Mouse (Mus musculus) spleen, postnatal 4 days (tissue): Measurements from ENCODE around the gene Gpc5.

Experiments used
- DNase-seq, 2 experiments: peaks; one replicate each; pipeline ENCODE4 v3.0.0; 2022; ENCODE audit warnings: low spot score in 2 of 2

Gene Gpc5

DNA sequence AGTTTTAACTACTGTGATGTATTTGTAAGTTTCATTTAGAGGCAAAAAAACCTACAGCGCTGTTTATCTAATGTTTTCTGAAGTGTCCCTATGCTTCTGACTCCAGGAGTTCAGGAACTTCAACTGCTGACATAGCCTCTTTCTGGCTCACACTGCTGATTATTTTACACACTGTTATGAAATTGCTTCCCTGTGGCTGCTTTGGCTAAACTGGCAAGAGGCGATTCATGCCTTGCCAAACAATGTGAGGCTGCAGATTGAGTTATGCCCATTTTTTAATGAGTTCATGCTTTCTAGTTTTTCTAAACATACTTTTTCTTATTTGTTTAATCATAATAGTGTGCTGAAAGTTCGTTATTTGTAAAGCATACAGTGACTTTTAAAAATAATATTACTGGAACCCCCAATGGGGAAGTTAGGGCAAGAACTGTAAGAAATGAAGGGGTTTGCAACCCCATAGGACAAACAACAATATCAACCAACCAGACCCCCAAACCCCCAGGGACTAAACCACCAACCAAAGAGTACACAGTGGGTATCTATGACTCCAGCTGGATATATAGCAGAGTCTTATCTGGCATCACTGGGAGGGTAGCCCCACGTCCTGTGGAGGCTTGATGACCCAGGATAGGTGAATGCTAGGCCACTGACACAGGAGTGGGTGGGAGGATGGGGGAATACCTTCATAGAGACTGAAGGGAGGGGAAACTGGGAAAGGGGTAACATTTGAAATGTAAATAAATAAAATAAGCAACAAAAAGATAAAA is 454.7 kb downstream of the Gpc5 start:
- DNase-seq, result no peak

DNA sequence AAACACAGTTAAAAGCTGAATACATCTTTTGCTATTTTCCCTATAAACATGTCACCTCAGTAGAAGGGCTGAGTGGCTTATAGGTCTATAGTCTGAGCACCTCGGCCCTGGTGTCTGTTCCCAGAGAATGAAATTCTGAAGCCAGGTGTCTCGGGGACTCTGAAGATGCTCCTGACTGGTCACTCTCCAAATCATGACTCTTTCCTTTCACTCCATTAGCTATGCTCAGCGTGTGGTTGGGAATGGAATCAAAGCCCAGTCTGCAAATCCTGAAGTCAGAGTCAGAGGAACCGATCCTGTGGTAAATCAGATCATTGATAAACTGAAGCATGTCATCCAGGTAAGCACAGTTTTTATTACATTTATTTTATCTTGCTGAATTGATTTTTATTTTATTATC is 460.0 kb downstream of the Gpc5 start:
- DNase-seq, result no peak

DNA sequence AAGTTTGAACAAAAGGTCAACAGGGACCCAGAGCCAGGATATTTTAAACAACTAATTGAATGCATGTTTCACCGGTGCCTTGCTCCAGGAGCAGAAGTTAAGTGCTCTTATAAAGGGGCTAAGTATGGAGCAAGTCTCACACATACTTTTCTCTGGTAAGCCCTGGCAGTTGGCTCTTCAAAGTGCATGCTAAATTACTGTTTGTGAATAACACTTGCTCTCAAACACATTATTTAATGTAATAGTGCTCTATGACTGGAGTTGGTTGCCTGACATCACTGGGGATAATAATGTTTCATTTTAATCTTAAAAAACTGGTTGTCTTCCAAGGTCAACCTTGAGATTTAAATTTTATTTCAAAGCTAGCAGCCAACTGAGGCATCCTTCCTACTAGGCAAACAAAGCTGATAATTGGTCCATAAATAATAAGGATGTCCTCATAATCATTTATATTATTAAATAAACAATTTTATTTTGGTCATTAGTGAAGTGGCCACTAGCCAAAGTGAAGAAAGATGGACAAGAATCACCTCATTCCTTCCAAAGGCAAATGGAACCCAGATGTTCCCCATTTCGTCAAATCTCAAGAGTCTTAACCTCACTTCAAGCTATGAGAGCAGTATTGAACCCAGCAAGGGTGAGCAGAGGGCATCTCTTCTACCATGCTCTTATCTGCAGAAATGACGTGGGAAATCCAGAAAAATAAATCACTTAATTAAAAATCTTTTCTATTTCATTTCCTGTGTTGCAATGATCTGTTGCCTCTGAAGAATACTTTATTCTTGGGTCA is 488.6 kb downstream of the Gpc5 start:
- no peak for DNase-seq

DNA sequence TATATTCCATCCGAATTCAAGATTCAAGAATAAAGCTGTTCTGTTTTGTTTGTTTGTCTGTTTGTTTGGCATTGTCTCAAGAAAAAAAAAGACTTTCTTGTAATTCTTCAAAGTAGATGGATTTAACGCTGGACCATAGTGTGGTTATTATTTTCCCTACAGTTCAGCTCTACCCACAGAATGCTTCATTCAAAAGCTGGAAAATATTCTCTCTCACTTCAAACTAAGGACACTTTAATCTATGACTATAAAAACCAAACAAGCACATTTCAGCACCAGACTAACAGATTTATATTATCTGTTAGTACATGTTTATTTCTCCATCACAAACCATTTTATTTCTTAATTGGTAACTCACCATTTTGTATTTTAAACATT is 489.2 kb downstream of the Gpc5 start:
- no peak for DNase-seq

DNA sequence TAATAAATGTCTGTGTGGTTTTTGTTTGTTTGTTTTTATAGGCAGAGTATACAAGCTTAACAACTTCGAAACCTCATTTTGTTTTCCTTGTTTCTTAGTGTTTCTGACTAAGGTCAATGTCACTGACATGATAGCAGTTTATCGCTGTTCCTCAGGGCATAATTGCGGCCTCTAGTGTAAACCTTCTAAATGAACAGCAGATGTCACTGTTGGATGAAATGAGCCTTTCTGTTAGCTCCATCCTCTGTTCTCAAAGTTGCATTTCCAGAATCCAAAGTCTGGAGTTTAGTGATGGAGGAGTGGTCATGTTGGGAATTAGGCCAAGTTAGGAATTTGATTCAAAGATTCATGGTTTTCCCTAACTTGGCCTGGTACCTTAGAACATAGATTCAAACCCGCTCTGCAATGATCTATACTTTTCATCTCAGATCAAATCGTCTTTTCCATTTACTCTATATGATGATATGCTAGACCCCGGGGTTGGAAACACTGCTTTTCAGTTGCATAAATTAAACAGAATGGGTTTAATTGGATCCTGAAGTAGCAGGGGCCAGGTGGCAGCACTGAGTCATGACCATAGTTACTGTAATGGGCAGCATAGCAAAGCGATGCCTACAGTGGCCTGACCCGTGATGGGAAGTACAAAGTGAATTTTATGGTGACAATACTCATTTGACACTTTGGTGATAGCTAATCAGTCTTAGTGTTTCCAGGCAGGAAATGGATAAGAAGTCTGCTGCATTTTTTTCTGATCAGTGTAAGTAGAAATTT is 508.4 kb downstream of the Gpc5 start:
- no peak for DNase-seq

DNA sequence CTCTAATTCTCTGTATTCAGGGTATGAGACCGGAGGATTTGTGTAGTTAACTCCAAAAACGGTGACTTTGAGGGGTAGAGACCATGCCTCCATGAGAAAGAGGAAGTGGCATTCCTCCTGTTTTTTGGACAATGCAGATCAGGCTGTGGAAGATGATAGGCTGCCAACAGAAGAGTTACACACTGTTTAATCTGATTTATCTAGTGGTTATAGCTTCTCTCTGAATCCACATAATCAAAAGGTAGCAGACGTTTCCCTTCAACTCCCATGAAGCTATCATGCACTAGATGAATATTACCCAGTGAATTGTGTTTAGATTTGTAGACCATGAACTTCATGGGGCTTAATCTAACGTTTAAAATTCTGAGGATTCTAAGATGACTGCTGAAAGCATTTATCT is 522.1 kb downstream of the Gpc5 start:
- DNase-seq, result no peak

DNA sequence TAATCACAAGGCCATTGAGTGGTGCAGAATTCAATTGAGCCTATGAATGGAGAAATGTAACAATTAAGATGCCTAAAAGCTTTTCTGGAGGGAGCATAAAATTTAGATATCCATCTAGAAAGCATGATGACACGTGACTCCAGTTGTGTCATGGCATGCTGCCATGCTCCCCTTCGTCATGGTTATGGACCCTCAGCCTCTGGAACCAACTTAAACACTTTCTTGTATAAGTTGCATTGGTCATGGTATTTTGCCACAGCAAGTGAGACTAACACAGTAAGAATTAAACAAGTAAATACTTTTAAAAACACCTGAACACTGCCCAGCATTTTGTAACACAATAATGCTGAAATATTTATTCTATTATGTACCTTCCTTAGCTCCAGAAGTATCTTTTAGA is 524.3 kb downstream of the Gpc5 start:
- DNase-seq, result no peak

DNA sequence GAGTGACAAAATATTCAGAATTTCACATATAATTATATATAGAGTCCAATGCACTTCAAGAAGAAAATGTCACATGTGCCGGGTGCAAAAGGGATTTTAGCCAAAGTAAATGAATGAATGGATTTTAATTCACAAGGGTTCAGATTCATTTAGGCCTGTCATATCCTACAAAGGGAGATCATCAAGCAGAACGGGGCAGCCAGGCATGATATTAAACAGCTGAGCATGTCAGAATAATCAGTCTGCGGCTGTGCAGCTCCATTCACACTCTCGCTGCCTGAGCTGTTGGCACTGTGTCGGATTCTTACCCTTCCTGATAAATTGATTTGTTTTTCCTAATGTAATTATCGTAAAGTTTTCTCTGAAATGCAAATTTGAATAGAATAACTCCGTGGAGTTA is 524.8 kb downstream of the Gpc5 start:
- no peak for DNase-seq

DNA sequence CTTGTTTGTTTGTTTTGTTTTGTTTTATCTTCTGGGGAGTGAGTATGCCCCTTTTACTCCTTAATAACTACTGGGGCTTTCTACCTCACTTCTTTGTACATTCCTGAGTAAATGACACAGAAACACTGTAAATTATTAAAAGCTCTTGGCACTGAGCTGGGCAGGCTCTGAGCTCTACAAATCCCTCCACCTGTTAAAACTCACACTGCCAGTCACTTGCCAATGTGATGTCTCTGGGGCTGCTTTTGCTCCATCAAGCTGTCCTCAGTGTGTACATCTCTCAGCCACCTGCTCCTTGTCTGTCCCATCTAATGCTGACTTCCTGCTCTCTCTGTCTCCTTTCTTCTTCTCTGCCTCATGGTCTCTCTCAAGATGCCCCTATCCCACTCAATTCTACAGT is 528.5 kb downstream of the Gpc5 start:
- DNase-seq, result no peak

DNA sequence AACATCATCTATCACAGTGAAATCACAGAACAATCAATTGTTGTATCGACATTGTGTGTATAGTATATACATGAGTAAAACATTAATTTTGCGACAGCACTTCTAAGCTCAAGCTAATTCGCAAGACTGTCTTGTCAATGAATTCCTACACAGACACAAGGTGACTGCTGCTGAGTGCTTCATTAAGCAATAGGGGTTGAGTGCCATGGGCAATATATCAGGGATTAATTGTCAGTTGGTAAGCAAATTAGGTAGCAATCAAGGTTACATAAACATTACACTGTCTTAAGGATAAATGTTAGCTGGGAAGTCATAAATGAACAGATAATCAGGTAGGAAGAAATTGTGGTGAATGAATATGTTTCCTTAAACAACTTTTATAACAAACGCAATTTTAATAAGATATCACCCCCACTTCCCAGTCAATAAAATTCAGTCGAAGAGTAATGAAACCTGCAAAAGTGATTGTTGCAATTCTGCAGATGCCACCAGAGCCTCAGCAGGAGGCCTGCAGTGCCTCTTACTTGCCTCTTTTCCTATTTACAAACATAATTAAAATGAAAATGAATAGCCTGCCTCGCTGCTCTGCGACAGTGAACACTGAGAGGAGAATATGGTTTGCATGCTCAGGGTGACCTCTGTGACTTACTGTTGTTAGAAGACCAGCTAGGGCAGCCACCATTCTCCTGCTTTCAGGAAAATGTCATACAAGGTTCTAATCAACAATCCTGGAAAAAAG is 539.3 kb downstream of the Gpc5 start:
- no peak for DNase-seq

DNA sequence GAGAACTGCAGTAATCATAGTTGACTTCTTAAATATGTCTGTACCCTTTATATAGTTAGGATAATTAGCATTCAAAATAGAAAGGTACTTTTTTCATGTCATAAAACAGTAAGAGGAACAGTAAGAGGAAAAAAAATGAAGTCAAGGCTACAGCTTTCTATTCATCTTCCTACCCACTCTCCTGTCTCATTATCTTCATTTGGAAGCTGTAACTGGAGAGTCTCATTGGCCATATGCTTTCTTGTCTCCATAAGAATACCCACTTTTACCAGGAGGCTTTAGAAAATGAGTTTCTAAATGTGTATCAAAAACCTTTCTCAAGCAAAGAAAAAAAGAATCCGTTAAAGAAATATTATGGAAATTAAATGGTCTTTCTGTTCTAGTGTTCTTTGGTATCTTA is 541.3 kb downstream of the Gpc5 start:
- no peak for DNase-seq

DNA sequence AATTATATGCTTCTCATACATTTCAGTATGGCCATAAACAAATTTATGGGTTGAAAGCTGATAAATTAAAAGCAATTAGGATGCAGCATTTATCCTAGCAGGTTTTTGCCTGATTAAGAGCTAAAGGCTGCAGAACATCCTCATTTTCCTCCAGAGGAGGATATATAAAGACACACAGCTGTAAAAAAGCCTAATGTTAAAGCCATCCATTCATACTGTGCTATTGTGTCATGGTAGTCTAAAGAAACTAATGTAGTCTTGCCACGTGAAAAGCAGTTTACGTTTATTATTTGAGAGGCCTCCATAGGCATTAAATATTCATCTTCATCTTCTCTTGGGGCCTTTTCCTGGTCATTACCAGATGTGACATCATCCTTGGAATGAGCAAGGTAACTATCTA is 587.9 kb downstream of the Gpc5 start:
- DNase-seq, result no peak

DNA sequence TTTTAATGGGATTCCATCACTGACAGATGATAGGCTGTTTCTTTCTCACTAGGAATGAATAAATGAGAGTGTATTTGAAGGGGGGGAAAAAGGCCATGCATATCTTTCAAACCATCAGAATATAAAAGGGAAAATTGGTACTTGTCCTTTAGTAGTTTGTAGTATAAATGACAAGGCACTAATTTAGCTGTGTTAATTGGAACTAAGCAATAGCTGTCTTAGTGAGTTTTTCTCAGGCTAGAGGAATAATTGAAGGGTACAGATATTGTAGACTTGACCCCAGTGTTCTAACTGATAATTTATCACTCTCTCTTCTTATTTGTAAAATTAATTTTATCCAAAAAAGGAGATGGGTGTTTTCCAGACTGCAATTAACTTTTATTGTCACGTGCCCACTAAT is 654.0 kb downstream of the Gpc5 start:
- DNase-seq, result no peak

DNA sequence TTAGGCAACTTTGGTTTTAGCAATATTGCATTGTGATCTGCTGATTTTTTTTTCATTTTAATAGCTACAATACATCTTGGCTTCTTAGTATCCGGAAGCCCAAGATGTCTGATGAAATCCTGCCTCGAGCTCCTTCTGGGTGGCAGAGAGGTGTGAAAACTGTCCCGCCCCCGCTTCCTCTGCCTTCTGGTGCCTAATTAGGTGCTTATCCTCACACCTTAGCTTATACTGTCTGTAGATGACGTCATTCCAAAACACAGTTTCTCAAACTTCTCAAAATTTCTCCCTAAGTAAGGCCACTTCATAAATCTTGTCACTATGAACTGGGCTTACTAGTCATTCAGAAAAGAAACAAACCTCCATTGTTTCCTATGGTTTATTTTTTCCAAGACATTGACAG is 668.2 kb downstream of the Gpc5 start:
- no peak for DNase-seq

DNA sequence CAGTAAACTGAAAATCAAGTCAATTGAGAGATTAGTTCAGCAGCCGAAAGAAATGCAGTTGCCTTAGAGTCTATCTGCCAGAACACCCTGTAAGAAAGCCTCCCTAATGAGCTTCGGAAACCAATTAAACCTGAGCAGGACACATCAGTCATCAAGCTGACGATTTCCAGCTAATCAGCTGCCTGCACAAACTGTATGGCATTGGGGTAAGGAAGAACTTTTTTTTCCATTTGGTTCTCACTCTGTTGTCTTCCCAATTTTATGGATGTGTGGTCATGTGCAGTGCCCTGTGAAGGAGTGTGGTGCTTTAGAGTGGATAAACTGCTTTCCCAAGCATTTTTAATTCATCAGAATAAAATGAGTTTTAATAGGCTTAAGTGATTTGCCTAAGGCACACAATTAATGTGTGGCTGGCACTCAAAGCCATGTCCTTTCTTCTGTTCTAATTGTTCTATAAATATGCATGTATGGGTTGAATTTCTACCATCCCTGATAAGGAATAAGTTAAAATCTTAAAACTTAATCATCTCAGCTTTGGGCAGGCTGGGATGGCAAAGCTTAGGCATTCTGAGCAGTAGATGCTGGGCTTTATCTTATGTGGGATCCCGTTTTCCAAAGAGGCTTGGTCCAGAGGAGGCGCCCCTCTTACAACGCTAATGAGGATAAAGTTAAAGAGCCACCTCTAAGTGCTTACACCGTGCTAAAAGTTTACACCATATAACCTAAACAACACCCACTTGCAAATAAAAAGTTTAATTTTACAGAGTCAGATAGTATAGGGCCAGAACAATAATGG is 687.6 kb downstream of the Gpc5 start:
- DNase-seq, result no peak

DNA sequence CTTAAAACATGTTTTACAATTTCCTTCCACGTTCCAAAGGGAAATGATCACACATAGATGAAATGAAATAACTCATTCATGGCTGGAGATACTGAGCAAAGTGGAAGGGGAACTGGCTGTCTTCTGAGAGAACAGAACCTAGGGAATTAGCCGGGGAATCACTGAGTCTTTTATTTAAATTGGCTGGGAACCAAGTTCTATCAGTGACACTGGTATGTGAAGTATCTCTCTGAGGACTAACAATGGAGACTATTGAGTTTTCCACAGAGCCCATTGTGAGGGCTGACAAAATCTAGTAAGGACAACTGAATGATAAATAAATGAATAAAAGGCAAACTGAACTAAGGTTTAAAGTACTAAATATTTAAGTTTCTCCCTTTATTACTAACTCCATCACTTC is 712.7 kb downstream of the Gpc5 start:
- DNase-seq, result no peak

DNA sequence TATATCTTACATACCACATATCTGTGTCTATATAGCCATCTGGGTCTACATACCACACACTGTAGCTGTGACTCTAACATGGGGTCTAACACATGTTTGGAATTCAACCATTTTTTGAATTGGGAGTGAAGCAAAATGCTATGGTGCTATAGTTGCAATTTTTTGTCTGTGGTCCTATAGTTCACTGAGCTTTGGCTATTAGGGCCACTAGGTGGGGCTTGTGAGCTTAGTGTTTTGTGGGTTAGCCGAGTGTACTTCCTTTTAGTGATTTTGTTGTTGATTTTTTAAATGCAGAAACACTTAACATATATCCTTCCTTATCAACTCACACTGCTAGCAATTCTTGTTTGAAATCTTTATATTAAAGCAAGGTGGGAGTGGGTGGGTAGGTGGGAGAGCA is 727.0 kb downstream of the Gpc5 start:
- DNase-seq, result no peak

DNA sequence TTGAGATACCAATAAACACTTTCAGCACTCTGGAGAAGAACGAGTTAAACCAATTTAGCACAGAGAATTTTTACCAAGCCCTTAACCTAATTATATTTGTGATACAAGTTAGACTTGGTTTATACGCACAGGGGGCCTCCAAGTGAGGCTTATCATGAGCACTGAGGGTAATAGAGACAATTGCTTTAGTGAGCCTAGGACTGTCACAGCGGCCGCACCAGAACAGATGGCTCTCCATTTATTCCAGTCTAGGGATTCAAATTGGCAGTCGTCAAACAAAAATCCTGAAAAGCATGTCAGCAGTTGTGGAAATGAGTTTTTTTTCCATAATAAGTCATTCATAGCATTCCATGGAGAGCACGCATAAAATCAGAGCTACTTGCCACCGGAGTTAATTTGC is 729.6 kb downstream of the Gpc5 start:
- DNase-seq, result no peak

DNA sequence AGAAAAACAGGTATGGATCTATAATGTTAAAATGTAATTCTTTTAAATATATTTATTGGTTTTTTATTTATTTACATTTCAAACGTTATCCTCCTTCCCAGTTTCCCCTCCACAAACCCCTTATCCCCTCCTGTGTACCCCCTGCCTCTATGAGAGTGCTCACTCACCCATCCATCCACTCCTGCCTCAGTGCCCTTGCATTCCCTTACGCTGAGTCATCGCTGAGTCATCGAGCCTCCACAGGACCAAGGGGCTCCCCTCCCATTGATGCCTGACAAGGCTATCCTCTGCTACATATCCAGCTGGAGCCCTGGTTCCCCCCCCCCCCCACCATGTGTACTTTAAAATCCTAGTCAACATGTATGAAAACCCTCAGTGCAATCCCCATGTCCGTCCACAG is 738.5 kb downstream of the Gpc5 start:
- no peak for DNase-seq

DNA sequence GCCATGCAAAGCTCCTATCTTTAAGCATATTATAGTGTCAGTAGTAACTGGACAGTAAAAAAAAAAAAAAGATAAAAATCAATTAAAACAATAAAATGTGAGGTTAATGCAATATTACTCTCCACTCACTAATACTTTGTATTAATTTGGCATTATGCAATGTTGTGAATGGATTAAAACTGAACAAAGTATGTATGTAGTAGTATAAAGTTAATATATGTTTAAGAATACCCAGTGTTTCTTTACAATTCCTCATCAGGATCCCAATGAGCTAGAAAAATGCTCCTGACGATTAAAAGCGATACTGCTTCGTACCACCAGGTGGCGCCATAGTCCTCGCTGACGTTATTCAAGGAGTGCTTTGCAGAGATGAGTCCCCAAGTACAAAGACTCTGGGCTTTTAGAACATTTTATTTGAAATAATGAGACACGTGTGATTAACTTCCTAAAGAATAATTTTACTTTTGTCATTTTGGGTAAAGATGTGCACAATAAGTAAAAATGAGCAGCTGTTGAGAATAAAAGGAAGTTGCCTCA is 739.3 kb downstream of the Gpc5 start:
- DNase-seq, result peak; percentile 19 to 72
